Mouse (Mus musculus) cerebellum, adult 2 months (tissue): Measurements from ENCODE around the gene Stil.

Experiments
- CTCF ChIP-seq: fragments of 200-500 bp; IDR thresholded peaks from 2 replicates; pipeline ENCODE4 v1.5.1; 2011; ENCODE audit warnings: low read depth, mild to moderate bottlenecking, control low read depth, low read length, moderate library complexity, borderline replicate concordance; ENCODE audit not compliant: insufficient read depth
- POLR2A ChIP-seq: fragments of 200-500 bp; IDR thresholded peaks from 2 replicates; pipeline ENCODE4 v1.6.1; 2011; ENCODE audit warnings: low read length, control low read depth, borderline replicate concordance; ENCODE audit not compliant: insufficient read depth

- TF ChIP-seq CTCF (no peak), POLR2A (no peak)
These were observed 47.8 kb downstream of the Stil start for GRCm38 (mm10) chr4:115047750-115048149.
